Mouse (Mus musculus) liver, embryonic 14.5 days (tissue): ENCODE data around the gene Ctnnd2. TPM values are rescaled to one million over a fixed set of nuclear protein-coding genes. Genes with fewer than 3 reads are reported as not detected.

ENCODE experiments used
- ATAC-seq: fragments of 200-750 bp; cut with Nextera tagmentation; 2 replicates; pipeline ENCODE4 v1.8.0; 2017; ENCODE audit warnings: moderate number of reproducible peaks, mild to moderate bottlenecking, moderate library complexity; ENCODE audit not compliant: insufficient read depth
- DNase-seq, 3 experiments: peaks; one replicate each; pipeline ENCODE4 v3.0.0-alpha.2; 2012 to 2013; ENCODE audit warnings: low read depth in 3 of 3, low spot score in 3 of 3
- H3K27ac ChIP-seq: fragments of 300-500 bp; sonication (generic); 2 replicates; pipeline ENCODE4 v1.5.1; 2014; ENCODE audit warnings: moderate library complexity, mild to moderate bottlenecking, control low read depth, inconsistent platforms
- H3K27me3 ChIP-seq: fragments of 300-500 bp; sonication (generic); 2 replicates; pipeline ENCODE4 v1.6.1; 2014; ENCODE audit warnings: mild to moderate bottlenecking, low read length, moderate library complexity; ENCODE audit not compliant: control insufficient read depth, insufficient read depth
- H3K36me3 ChIP-seq: fragments of 300-500 bp; sonication (generic); replicated peaks from 2 replicates; pipeline ENCODE4 v1.6.1; 2014; ENCODE audit warnings: low read depth; ENCODE audit not compliant: control insufficient read depth, insufficient read depth
- H3K4me1 ChIP-seq, 2 experiments: fragments of 200-500 bp in 1 of 2; fragments of 300-500 bp in 1 of 2; sonication (generic) in 1 of 2; replicated peaks; 2 replicates each; pipeline ENCODE4 v1.6.1; 2012 to 2014; ENCODE audit warnings: antibody characterized with exemption in 1 of 2, inconsistent platforms in 1 of 2, low read length in 1 of 2; ENCODE audit not compliant: control insufficient read depth in 2 of 2, insufficient read depth in 2 of 2
- H3K4me2 ChIP-seq: fragments of 300-500 bp; sonication (generic); 2 replicates; pipeline ENCODE4 v1.6.1; 2014; ENCODE audit warnings: low read depth, mild to moderate bottlenecking, control low read depth, moderate library complexity
- H3K4me3 ChIP-seq, 2 experiments: fragments of 200-500 bp in 1 of 2; fragments of 300-500 bp in 1 of 2; sonication (generic) in 1 of 2; 2 replicates each; pipeline ENCODE4 v1.5.1; 2012 to 2014; ENCODE audit warnings: low read depth in 2 of 2, low read length in 2 of 2, mild to moderate bottlenecking in 2 of 2, control low read depth in 1 of 2, inconsistent platforms in 1 of 2, moderate library complexity in 1 of 2; ENCODE audit not compliant: insufficient read depth in 1 of 2
- H3K9ac ChIP-seq: fragments of 300-500 bp; sonication (generic); replicated peaks from 2 replicates; pipeline ENCODE4 v1.6.1; 2014; ENCODE audit warnings: mild to moderate bottlenecking, control low read depth, moderate library complexity
- H3K9me3 ChIP-seq: fragments of 300-500 bp; sonication (generic); 2 replicates; pipeline ENCODE4 v1.6.1; 2016; ENCODE audit warnings: low read length, mixed read lengths; ENCODE audit not compliant: control insufficient read depth
- CTCF ChIP-seq: IDR thresholded peaks from 2 replicates; pipeline ENCODE4 v1.5.1; 2016; ENCODE audit warnings: antibody characterized with exemption, low read depth, control low read depth
- EP300 ChIP-seq: IDR thresholded peaks from 2 replicates; pipeline ENCODE4 v1.6.1; 2016; ENCODE audit warnings: antibody characterized with exemption, low read depth
- WGBS: fragments of 180-500 bp; shearing (Covaris S2); extraction: QIAGEN DNeasy Blood & Tissue Kit; methylation state at CpG from one replicate; pipeline ENCODE4 v1.1.7; 2014; ENCODE audit not compliant: insufficient replicate concordance; 5-methylcytosine and 5-hydroxymethylcytosine counted together
- polyA plus RNA-seq, 2 experiments: library from polyadenylated mRNA; depleted of rRNA in 1 of 2; stranded (reverse) in 1 of 2; unstranded in 1 of 2; fragments of >200 nt; fragmentation: Nextera tagmentation in 1 of 2; extraction: Ambion mirVana in 1 of 2; gene quantifications; 2 replicates each; pipeline versions ENCODE4 v1.2.1 to v1.2.3; 2012 to 2014

Gene Ctnnd2
- polyA plus RNA-seq, 2 experiments, result 0.09 to 0.11 TPM

GRCm38 (mm10) chr15:30891986-30892385 is 719.6 kb downstream of the Ctnnd2 start:
- ATAC-seq, result no peak

GRCm38 (mm10) chr15:30895063-30895462 is 722.7 kb downstream of the Ctnnd2 start:
- no peaks in the 10 kb centered on the region for H3K9me3 ChIP-seq
- 64% methylated on average over 5 of the region's 5 CpGs for WGBS
- ATAC-seq (no peak), DNase-seq (no peak)
- H3K4me2 ChIP-seq, result no peak overlapping the region
- H3K27me3 ChIP-seq, result no peaks in the 10 kb centered on the region
- H3K4me3 ChIP-seq, result no peak overlapping the region
- H3K4me1 ChIP-seq, result no peaks in the 10 kb centered on the region
- TF ChIP-seq EP300 (no peak), CTCF (no peak)
- no peak overlapping the region for H3K27ac ChIP-seq
- no peaks in the 10 kb centered on the region for H3K36me3 ChIP-seq
- no peak overlapping the region for H3K9ac ChIP-seq

More at GRCm38 (mm10) chr15:30891986-30892385, 719.6 kb downstream of the Ctnnd2 start:
- Histone ChIP-seq H3K4me2 (no peak overlapping the region), H3K4me1 (no peaks in the 10 kb centered on the region), H3K4me3 (no peak overlapping the region), H3K9ac (no peak overlapping the region), H3K9me3 (no peaks in the 10 kb centered on the region), H3K27me3 (no peaks in the 10 kb centered on the region), H3K27ac (no peak overlapping the region), H3K36me3 (no peaks in the 10 kb centered on the region)
- DNase-seq, result peak in 1 of 3 experiments; percentile 17
- WGBS, result 42% methylated on average over 4 of the region's 4 CpGs
- no peak for TF ChIP-seq CTCF
- TF ChIP-seq EP300, result no peak

GRCm38 (mm10) chr15:30897342-30897741 is 724.9 kb downstream of the Ctnnd2 start:
- no peak for ATAC-seq
- WGBS, result 78% methylated on average over 8 of the region's 8 CpGs
- TF ChIP-seq EP300 (no peak), CTCF (no peak)

DNA sequence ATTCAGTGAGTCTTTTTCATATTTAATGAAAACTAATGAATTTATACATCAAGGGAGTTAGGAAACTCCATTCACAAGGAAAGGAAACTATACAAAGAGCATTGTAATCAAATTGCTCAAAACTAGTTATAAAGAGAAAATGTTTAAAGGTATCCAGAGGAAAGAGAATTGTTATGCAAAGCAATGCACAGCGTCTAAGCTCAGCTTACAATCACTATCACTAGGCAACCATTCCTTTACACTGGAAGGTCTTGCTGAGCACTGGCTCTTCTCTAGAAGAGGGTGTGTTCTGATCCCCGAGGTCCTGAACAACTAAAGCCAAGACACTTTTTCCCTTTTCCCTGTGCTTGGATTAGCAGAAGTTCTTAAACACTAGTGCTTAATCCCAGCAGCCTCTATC is 735.6 kb downstream of the Ctnnd2 start:
- no peak for ATAC-seq
- Histone ChIP-seq H3K36me3 (no peaks in the 10 kb centered on the region), H3K4me1 (no peaks in the 10 kb centered on the region), H3K27me3 (no peaks in the 10 kb centered on the region), H3K9me3 (no peaks in the 10 kb centered on the region), H3K4me2 (no peak overlapping the region), H3K9ac (no peak overlapping the region), H3K4me3 (no peak overlapping the region), H3K27ac (no peak overlapping the region)
- no peak for DNase-seq
- TF ChIP-seq CTCF, result no peak
- no peak for TF ChIP-seq EP300
- 39% methylated on average over 2 of the region's 2 CpGs for WGBS

More at GRCm38 (mm10) chr15:30897342-30897741, 724.9 kb downstream of the Ctnnd2 start:
- no peak overlapping the region for H3K9ac ChIP-seq
- H3K4me3 ChIP-seq, result no peak overlapping the region
- no peak overlapping the region for H3K27ac ChIP-seq
- DNase-seq, result no peak
- H3K36me3 ChIP-seq, result no peaks in the 10 kb centered on the region
- H3K4me1 ChIP-seq, result no peaks in the 10 kb centered on the region
- no peaks in the 10 kb centered on the region for H3K27me3 ChIP-seq
- H3K4me2 ChIP-seq, result no peak overlapping the region
- H3K9me3 ChIP-seq, result no peaks in the 10 kb centered on the region

- Histone ChIP-seq H3K4me2 (no peak overlapping the region), H3K9ac (no peak overlapping the region), H3K27me3 (no peaks in the 10 kb centered on the region), H3K36me3 (no peaks in the 10 kb centered on the region), H3K4me1 (no peaks in the 10 kb centered on the region), H3K27ac (no peak overlapping the region), H3K9me3 (no peaks in the 10 kb centered on the region), H3K4me3 (no peak overlapping the region)
- DNase-seq (no peak), ATAC-seq (no peak)
- whole genome bisulfite sequencing, result 47% methylated on average over 5 of the region's 5 CpGs
- TF ChIP-seq EP300, result no peak
- TF ChIP-seq CTCF, result no peak
These were observed 741.0 kb downstream of the Ctnnd2 start for GRCm38 (mm10) chr15:30913360-30913759.
